Mouse (Mus musculus) heart, adult 18-20 months (tissue): Measurements from ENCODE around the gene Limk2. TPM values are rescaled to one million over a fixed set of nuclear protein-coding genes. Genes with fewer than 3 reads are reported as not detected.

Source experiments
- DNase-seq, 2 experiments: peaks; one replicate each; pipeline ENCODE4 v3.0.0; 2021 to 2022; ENCODE audit warnings: mixed read lengths in 1 of 2
- total RNA-seq, 2 experiments: library from RNA; stranded (reverse); gene quantifications; 2 replicates each; pipeline ENCODE4 v1.2.3; 2021

Limk2 gene
- total RNA-seq, 2 experiments from 2014 or later, result 15.1 to 17.0 TPM

DNA sequence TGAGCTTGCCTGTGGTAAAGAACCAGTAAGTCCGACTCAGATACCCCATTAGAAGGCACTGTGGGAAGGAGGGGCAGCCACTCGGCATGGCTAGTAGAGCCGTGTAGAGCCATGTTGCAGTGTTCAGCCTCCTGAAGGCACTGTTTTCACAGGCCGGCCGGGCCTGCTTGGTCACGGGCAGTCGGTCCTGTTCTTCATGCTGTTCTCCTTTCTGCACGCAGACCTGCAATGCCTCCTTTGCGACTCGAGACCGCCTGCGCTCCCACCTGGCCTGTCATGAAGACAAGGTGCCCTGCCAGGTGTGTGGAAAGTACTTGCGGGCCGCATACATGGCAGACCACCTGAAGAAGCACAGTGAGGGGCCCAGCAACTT is 110.2 kb downstream of the Limk2 start:
- no peak for DNase-seq

DNA sequence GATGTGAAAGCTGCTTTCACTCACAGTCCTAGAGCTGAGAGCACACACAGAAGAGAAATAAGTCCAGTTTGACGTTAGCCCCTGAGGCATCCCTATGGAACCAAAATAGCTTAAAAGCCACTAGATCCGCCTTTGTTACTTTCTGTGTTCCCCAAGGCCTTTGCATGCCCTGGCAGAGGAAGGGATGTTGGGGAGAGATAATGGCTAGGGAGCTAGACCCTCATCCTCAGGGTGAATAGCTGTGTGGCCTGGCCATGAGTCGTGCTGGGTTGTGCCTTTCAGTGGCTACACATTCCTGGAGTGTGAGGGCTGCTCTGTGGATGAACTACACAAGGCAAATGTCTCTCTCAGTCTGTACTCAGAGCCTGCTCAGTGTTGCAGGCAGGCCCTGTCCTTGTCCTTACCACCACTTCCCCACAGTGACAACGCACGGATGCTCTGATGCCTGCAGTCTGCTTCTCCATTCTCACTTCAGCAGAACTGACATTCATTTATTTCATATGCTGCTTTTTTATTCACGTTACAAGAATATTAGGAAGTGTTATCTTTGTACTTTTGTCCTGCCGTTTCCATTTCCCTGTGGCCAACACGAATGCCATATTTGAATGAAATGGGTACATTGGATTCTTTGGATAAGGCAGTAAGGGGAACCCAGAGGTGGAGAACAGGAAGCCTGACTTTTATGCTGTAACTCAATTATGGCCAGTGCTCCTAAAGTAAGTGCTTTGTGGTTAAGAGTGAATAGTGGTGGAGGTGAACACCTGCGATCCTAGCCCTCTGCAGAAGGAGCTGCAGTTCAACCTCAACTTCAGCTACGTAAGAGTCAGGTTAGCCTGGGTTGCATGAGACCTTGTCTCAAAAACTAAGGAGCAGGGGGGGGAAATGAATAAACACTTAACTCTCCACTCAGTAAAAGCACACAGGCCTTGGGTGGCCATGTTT is 110.8 kb downstream of the Limk2 start:
- DNase-seq, result no peak

DNA sequence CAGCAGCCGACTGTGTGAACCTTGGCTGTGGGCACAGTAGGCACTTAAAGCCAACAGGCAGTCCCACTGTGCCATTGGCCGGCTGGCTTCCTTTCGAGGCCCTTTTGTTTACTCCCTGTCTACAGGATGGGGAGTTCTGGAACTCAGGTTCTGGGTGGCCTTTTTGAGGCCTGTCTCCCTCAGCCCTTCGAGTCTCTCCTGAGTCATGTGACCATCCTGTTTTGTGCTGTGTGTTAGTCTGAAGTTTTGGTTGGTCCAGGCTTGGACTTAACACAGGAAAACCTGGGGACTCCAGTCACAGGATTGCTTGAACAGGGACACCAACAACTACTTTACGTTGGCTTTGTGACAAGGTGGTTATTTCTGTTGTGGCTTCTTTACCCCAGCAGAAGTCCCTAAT is 112.9 kb downstream of the Limk2 start:
- DNase-seq, result no peak

DNA sequence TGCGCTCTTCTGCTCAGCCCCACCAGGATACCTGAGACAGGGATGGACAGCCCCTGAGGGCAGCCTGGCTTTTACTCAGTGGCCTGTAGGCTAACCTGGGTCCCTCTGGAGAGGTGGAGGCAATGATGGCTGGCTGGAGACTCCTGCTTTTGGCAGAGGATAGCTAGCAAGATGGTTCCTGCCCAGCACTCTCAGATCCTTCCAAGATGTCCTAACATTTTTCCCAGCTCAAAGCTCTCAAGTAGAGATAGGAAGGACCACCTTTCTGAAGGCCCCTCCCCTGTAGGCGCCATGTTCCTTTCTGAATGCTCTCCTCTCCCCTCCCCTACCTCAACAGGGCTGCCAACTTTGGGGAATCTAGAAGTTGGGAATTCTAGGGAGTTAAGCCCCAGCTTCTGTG is 114.3 kb downstream of the Limk2 start:
- no peak for DNase-seq

Other genes starting within 250 kb of the Limk2 start
- 10 to 100 TPM; 17.3 to 20.5 TPM for gene Sfi1, start 215.7 kb downstream of the Limk2 start, total RNA-seq
- 10 to 100 TPM; 40.5 to 42.1 TPM for gene Eif4enif1, start 206.8 kb downstream of the Limk2 start, total RNA-seq
- 10 to 100 TPM; 60.1 to 70.5 TPM for gene Drg1, start 142.8 kb downstream of the Limk2 start, total RNA-seq
- gene Patz1, start 120.3 kb downstream of the Limk2 start, total RNA-seq, result 10 to 100 TPM; 19.4 to 23.1 TPM
- gene Pik3ip1, start 78.8 kb downstream of the Limk2 start, total RNA-seq, result 10 to 100 TPM; 45.2 to 51.2 TPM
- gene Rnf185, start 43.2 kb upstream of the Limk2 start, total RNA-seq, result 10 to 100 TPM; 20.2 to 23.1 TPM
- gene Pla2g3, start 79.1 kb upstream of the Limk2 start, total RNA-seq, result under 1 TPM; 0.10 to 0.13 TPM
- gene Inpp5j, start 95.6 kb upstream of the Limk2 start, total RNA-seq, result 10 to 100 TPM; 16.7 to 18.2 TPM
- gene Selenom, start 105.5 kb upstream of the Limk2 start, total RNA-seq, result 10 to 100 TPM; 39.8 to 40.3 TPM
- gene Smtn, start 131.4 kb upstream of the Limk2 start, total RNA-seq, result 100 to 1,000 TPM; 139 to 154 TPM
- 10 to 100 TPM; 16.8 to 20.7 TPM for gene Morc2a, start 240.0 kb upstream of the Limk2 start, total RNA-seq